Comparison of ENCODE assay signal across 9 mouse cellular contexts in the genomic region with DNA sequence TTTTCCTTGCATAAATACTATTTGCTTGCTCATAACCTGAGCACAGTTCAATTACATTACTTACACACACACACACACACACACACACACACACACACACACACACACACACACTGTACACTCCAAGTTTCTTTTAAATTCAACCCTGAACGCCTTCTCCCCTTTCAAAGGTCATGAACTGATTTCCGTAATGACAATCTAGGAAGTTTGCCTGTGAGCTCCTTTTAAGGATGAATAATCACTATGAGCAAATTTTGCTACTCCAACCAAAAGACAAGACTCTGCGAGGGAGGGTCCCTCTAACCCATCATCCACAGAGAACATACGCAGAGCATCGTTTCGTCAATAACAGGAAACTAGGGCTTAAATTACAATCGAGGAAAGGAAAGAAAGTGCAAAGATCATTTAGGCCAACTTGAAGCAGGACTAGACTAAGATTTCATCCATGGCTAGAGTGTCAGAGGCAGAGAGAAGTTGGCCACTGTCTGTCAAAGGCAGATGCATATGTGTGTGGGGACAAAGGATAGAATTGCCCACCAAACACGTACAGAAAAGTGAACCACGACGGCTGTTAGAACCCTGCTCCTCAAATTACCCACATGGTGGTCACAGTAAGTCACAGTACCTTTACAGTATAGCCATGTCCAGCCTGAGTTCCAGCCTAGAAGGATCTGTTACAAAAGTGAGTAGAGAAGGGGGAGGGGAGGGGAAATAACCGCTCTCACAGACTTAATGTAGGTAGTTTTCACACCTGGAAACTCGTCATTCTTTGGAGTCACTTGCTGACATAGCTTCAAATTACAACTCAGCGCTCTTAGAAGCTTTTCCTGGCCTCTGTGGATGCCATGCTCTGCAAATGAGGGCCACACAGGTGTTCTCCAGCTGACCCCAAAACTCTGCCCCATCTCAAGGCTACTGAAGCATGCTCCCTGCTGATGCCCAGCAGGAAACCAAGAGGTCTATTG. TPM values are rescaled to one million over a fixed set of nuclear protein-coding genes. Genes with fewer than 3 reads are reported as not detected.
DNase-seq lines count a peak whose midpoint lies in the region; ATAC-seq and TF ChIP-seq lines count a peak whose summit lies in the region.
"Had no signal": no experiment of that assay in that cellular context is flagged by ENCODE, and none has a peak within 500 bp of the region (broad histone marks: within the 10 kb centered on the region; RNA-seq: fewer than 3 reads in every experiment).

No protein-coding gene starts in this region.

- DNase-seq in heart, adult 2 months = no peak
- DNase-seq in heart, postnatal 25 days (ENCODE audit: low spot score) = no peak
- no peak for DNase-seq in lung, postnatal 0 days (ENCODE audit: low spot score)
- DNase-seq in lung, postnatal 10 days = no peak
- no peak for DNase-seq in gastrocnemius, postnatal 10 days
- DNase-seq in urinary bladder, adult 18-20 months (ENCODE audit: low spot score in 2 of 2) = no peak

- H3K79me2 ChIP-seq in heart, adult 2 months (replicated peaks; ENCODE audit: control insufficient read depth, insufficient read depth, low read length) = peaks cover 11% of the 10 kb centered on the region

- H3K27me3 ChIP-seq in heart, adult 2 months (ENCODE audit: control insufficient read depth, insufficient read depth, low read length) = no peaks in the 10 kb centered on the region
- no peaks in the 10 kb centered on the region for H3K27me3 ChIP-seq in lung, postnatal 0 days (replicated peaks; ENCODE audit: insufficient read depth, low read length)
- no peaks in the 10 kb centered on the region for H3K27me3 ChIP-seq in hindbrain, embryonic 13.5 days
- H3K27me3 ChIP-seq in stomach, embryonic 14.5 days (ENCODE audit: control insufficient read depth, insufficient read depth, low read length) = no peaks in the 10 kb centered on the region

- TF ChIP-seq EP300 in heart, adult 2 months (IDR thresholded peaks at IDR 0.05; ENCODE audit: insufficient read depth, low read depth, low read length) = no peak
- TF ChIP-seq EP300 in lung, postnatal 0 days (IDR thresholded peaks at IDR 0.05) = no peak

- H3K4me3 ChIP-seq in heart, adult 2 months = no peak overlapping the region
- no peak overlapping the region for H3K4me3 ChIP-seq in lung, postnatal 0 days (ENCODE audit: low read depth, low read length)
- no peak overlapping the region for H3K4me3 ChIP-seq in hindbrain, embryonic 13.5 days
- H3K4me3 ChIP-seq in stomach, embryonic 14.5 days (ENCODE audit: low read depth, low read length) = no peak overlapping the region

- peaks cover 24% of the 10 kb centered on the region for H3K36me3 ChIP-seq in heart, adult 2 months (ENCODE audit: control insufficient read depth, insufficient read depth, low read length)
- H3K36me3 ChIP-seq in lung, postnatal 0 days (ENCODE audit: insufficient read depth, low read length) = no peaks in the 10 kb centered on the region
- H3K36me3 ChIP-seq in hindbrain, embryonic 13.5 days = peaks cover 7% of the 10 kb centered on the region; the same call in 1 of the 2 replicates
- no peaks in the 10 kb centered on the region for H3K36me3 ChIP-seq in stomach, embryonic 14.5 days (ENCODE audit: control insufficient read depth, insufficient read depth, low read length)

- WGBS in heart, adult 2 months = 42% methylated on average over 13 of the region's 13 CpGs
- WGBS in lung, postnatal 0 days = 28% methylated on average over 13 of the region's 13 CpGs
- 61% methylated on average over 13 of the region's 13 CpGs for WGBS in hindbrain, embryonic 13.5 days
- WGBS in stomach, embryonic 14.5 days = 15% methylated on average over 13 of the region's 13 CpGs

- H3K27ac ChIP-seq in heart, adult 2 months = no peak overlapping the region
- peak overlapping the region; percentile 74 for H3K27ac ChIP-seq in lung, postnatal 0 days (ENCODE audit: low read length)
- peak overlapping the region; percentile 56 for H3K27ac ChIP-seq in hindbrain, embryonic 13.5 days
- H3K27ac ChIP-seq in stomach, embryonic 14.5 days (ENCODE audit: low read length) = peak overlapping the region; percentile 77; the same call in 1 of the 2 replicates

- no peaks in the 10 kb centered on the region for H3K9me3 ChIP-seq in lung, postnatal 0 days (ENCODE audit: low read length)
- H3K9me3 ChIP-seq in hindbrain, embryonic 13.5 days = no peaks in the 10 kb centered on the region
- no peaks in the 10 kb centered on the region for H3K9me3 ChIP-seq in stomach, embryonic 14.5 days (ENCODE audit: control insufficient read depth, low read depth, low read length)

- 0 out of 2 replicates have a peak overlapping the region, but pooled peaks have one; percentile 36 for H3K9ac ChIP-seq in heart, adult 2 months (ENCODE audit: low read depth, low read length)
- H3K9ac ChIP-seq in lung, postnatal 0 days (replicated peaks; ENCODE audit: low read depth) = no peak overlapping the region
- H3K9ac ChIP-seq in hindbrain, embryonic 13.5 days = no peak overlapping the region
- H3K9ac ChIP-seq in stomach, embryonic 14.5 days (replicated peaks; ENCODE audit: low read depth, low read length) = no peak overlapping the region

- no peak for TF ChIP-seq POLR2A in heart, adult 2 months (IDR thresholded peaks at IDR 0.05; ENCODE audit: insufficient read depth, low read depth, low read length)

- TF ChIP-seq CTCF in heart, adult 2 months (IDR thresholded peaks at IDR 0.05) = no peak
- TF ChIP-seq CTCF in lung, postnatal 0 days (IDR thresholded peaks at IDR 0.05) = no peak

- intact Hi-C loops in heart, adult 2 months (cut with DNase I) = no loop called here
- intact Hi-C loops in heart, postnatal 25 days (cut with DNase I) = no loop called here

- H3K4me2 ChIP-seq in lung, postnatal 0 days (replicated peaks; ENCODE audit: low read depth, low read length) = no peak overlapping the region
- H3K4me2 ChIP-seq in hindbrain, embryonic 13.5 days = no peak overlapping the region
- H3K4me2 ChIP-seq in stomach, embryonic 14.5 days (replicated peaks; ENCODE audit: low read depth, low read length) = no peak overlapping the region

- peaks cover 17% of the 10 kb centered on the region for H3K4me1 ChIP-seq in heart, adult 2 months (ENCODE audit: control insufficient read depth, insufficient read depth, low read length)
- peaks cover 29% of the 10 kb centered on the region for H3K4me1 ChIP-seq in lung, postnatal 0 days (ENCODE audit: insufficient read depth, low read depth, low read length)
- H3K4me1 ChIP-seq in hindbrain, embryonic 13.5 days (replicated peaks) = peaks cover 41% of the 10 kb centered on the region
- peaks cover 36% of the 10 kb centered on the region for H3K4me1 ChIP-seq in stomach, embryonic 14.5 days (ENCODE audit: control insufficient read depth, insufficient read depth, low read length)

- no peak for ATAC-seq in lung, postnatal 0 days
- ATAC-seq in hindbrain, embryonic 13.5 days (ENCODE audit: low FRiP score) = no peak
- ATAC-seq in stomach, embryonic 14.5 days (ENCODE audit: insufficient number of reproducible peaks, insufficient read depth, low FRiP score, low read depth) = no peak
- ATAC-seq: inflammation-experienced regulatory T-cells, adult 6 months had no signal

RNA-seq across cellular contexts. Expression of gene App, which starts 44.6 kb away (rescaled TPM):
- total RNA-seq in heart, adult 2 months (2021) = 100 to 1,000 TPM; 141 to 142 TPM
- 90.6 and 116 TPM in 2 replicates for polyA plus RNA-seq in heart, adult 2 months (2012; rRNA removed)
- 100 to 1,000 TPM; 142 to 157 TPM for total RNA-seq in heart, postnatal 25 days (2021)
- 425 and 457 TPM in 2 replicates for polyA plus RNA-seq in lung, postnatal 0 days (2015; fragmentation: Nextera tagmentation; extraction: Ambion mirVana)
- 338 and 343 TPM in 2 replicates for polyA plus RNA-seq in hindbrain, embryonic 13.5 days (2015; fragmentation: Nextera tagmentation; extraction: Ambion mirVana)
- polyA plus RNA-seq in stomach, embryonic 14.5 days (2014; fragmentation: Nextera tagmentation; extraction: Ambion mirVana) = 160 and 171 TPM in 2 replicates
- 100 to 1,000 TPM; 188 to 221 TPM for total RNA-seq in gastrocnemius, postnatal 10 days (2021)
